Mouse (Mus musculus) urinary bladder, postnatal 4 days (tissue): ENCODE results near the gene Aurkaip1.

Source experiments
- DNase-seq, 2 experiments: peaks; one replicate each; pipeline ENCODE4 v3.0.0; 2021 to 2022; ENCODE audit warnings: low spot score in 2 of 2

Gene Aurkaip1

GRCm38 (mm10) chr4:155851368-155851767 lies 20.3 kb downstream of the Aurkaip1 start:
- no peak for DNase-seq

- DNase-seq, result no peak
Observed at GRCm38 (mm10) chr4:155851951-155852411, 20.9 kb downstream of the Aurkaip1 start.

- DNase-seq, result no peak
Observed at GRCm38 (mm10) chr4:155853421-155853820, 22.3 kb downstream of the Aurkaip1 start.

- DNase-seq, result no peak
Observed at GRCm38 (mm10) chr4:155854991-155855390, 23.9 kb downstream of the Aurkaip1 start.

GRCm38 (mm10) chr4:155856071-155856470 lies 25.0 kb downstream of the Aurkaip1 start:
- DNase-seq, result no peak

GRCm38 (mm10) chr4:155856881-155857280 lies 25.8 kb downstream of the Aurkaip1 start:
- no peak for DNase-seq

GRCm38 (mm10) chr4:155859318-155859717 lies 28.2 kb downstream of the Aurkaip1 start:
- peak in 1 of 2 experiments; percentile 59 for DNase-seq

GRCm38 (mm10) chr4:155861787-155862186 lies 30.7 kb downstream of the Aurkaip1 start:
- no peak for DNase-seq

GRCm38 (mm10) chr4:155863001-155863400 lies 31.9 kb downstream of the Aurkaip1 start, which contains the start of gene Tas1r3:
TSS of gene Tas1r3 (minus strand) at chr4:155863362.
- DNase-seq, result no peak

GRCm38 (mm10) chr4:155868614-155869298 lies 37.7 kb downstream of the Aurkaip1 start:
- DNase-seq, result no peak

- DNase-seq, result peak; percentile 95 to 98
Observed at GRCm38 (mm10) chr4:155869317-155870033, 38.4 kb downstream of the Aurkaip1 start, which contains the start of the genes Cptp and Ints11. TSS of gene Cptp (minus strand) at chr4:155869440. TSS of gene Ints11 (plus strand) at chr4:155869546.

- no peak for DNase-seq
Observed at GRCm38 (mm10) chr4:155871404-155871803, 40.3 kb downstream of the Aurkaip1 start.
